In genomic region chr9:102755161-102755560, GRCm38 (mm10) we compare ENCODE assay signal across 19 mouse cellular contexts. TPM values are rescaled to one million over a fixed set of nuclear protein-coding genes. Genes with fewer than 3 reads are reported as not detected.
A peak's percentile ranks its signal among the peaks of the same experiment; 100 is the strongest.
DNase-seq lines count a peak whose midpoint lies in the region; ATAC-seq and TF ChIP-seq lines count a peak whose summit lies in the region.
"Had no signal": no experiment of that assay in that cellular context is flagged by ENCODE, and none has a peak within 500 bp of the region (broad histone marks: within the 10 kb centered on the region; RNA-seq: fewer than 3 reads in every experiment).

No protein-coding gene starts in this region.

- H3K36me3 ChIP-seq in midbrain, embryonic 11.5 days (ENCODE audit: control insufficient read depth, insufficient read depth, low read length), result no peaks in the 10 kb centered on the region
- H3K36me3 ChIP-seq in midbrain, embryonic 10.5 days, result no peaks in the 10 kb centered on the region
- H3K36me3 ChIP-seq in intestine, embryonic 16.5 days (ENCODE audit: control insufficient read depth, insufficient read depth, low read length), result no peaks in the 10 kb centered on the region
- H3K36me3 ChIP-seq: embryonic facial prominence, embryonic 15.5 days; hindbrain, embryonic 15.5 days; limb, embryonic 12.5 days; neural tube, embryonic 13.5 days had no signal

- TF ChIP-seq CTCF in gastrocnemius, adult 2 months (IDR thresholded peaks at IDR 0.05), result no peak

- intact Hi-C loops in gastrocnemius, adult 2 months (cut with DNase I), result no loop called here

- H3K4me2 ChIP-seq in midbrain, embryonic 11.5 days, result no peak overlapping the region
- no peak overlapping the region for H3K4me2 ChIP-seq in intestine, embryonic 16.5 days (ENCODE audit: low read depth, low read length)
- H3K4me2 ChIP-seq: embryonic facial prominence, embryonic 15.5 days; hindbrain, embryonic 15.5 days; limb, embryonic 12.5 days; neural tube, embryonic 13.5 days had no signal

- ATAC-seq in midbrain, embryonic 11.5 days (ENCODE audit: low FRiP score), result no peak
- no peak for ATAC-seq in intestine, embryonic 16.5 days
- ATAC-seq: CD4-positive, CD25-positive, alpha-beta regulatory T cell, adult 4 months; forebrain, embryonic 14.5 days had no signal

- H3K27me3 ChIP-seq in midbrain, embryonic 11.5 days (ENCODE audit: control insufficient read depth, insufficient read depth, low read length), result no peaks in the 10 kb centered on the region
- H3K27me3 ChIP-seq in midbrain, embryonic 10.5 days (ENCODE audit: low read depth, poor library complexity, severe bottlenecking), result no peaks in the 10 kb centered on the region
- H3K27me3 ChIP-seq in intestine, embryonic 16.5 days (replicated peaks; ENCODE audit: control insufficient read depth, insufficient read depth, low read length), result no peaks in the 10 kb centered on the region
- H3K27me3 ChIP-seq: embryonic facial prominence, embryonic 15.5 days; hindbrain, embryonic 15.5 days; limb, embryonic 12.5 days; neural tube, embryonic 13.5 days had no signal

- H3K4me1 ChIP-seq in midbrain, embryonic 11.5 days (ENCODE audit: control insufficient read depth, insufficient read depth, low read length), result no peaks in the 10 kb centered on the region
- peaks cover 16% of the 10 kb centered on the region for H3K4me1 ChIP-seq in midbrain, embryonic 10.5 days
- peaks cover 23% of the 10 kb centered on the region for H3K4me1 ChIP-seq in intestine, embryonic 16.5 days (ENCODE audit: control insufficient read depth, insufficient read depth, low read length)
- H3K4me1 ChIP-seq: hindbrain, embryonic 15.5 days had no signal

- peak; percentile 57 for DNase-seq in gastrocnemius, adult 2 months
- no peak for DNase-seq in gastrocnemius, adult 8-10 months (ENCODE audit: low spot score in 2 of 2)
- peak; percentile 19 for DNase-seq in midbrain, embryonic 11.5 days (ENCODE audit: low spot score, missing footprints)
- no peak for DNase-seq in midbrain, embryonic 10.5 days (ENCODE audit: low spot score)
- DNase-seq in layer of hippocampus, postnatal 10 days (ENCODE audit: low spot score in 2 of 2), result no peak
- no peak for DNase-seq in spleen, adult 12 weeks (ENCODE audit: low spot score)
- DNase-seq: cerebellum, adult 9-10 months; kidney, adult 9 months; right cerebral cortex, postnatal 4 days; thymus, postnatal 4 days had no signal

- no peak overlapping the region for H3K27ac ChIP-seq in gastrocnemius, adult 2 months
- no peak overlapping the region for H3K27ac ChIP-seq in midbrain, embryonic 11.5 days (ENCODE audit: low read depth, low read length)
- no peak overlapping the region for H3K27ac ChIP-seq in midbrain, embryonic 10.5 days (replicated peaks)
- H3K27ac ChIP-seq in intestine, embryonic 16.5 days (ENCODE audit: low read length), result 0 out of 2 replicates have a peak overlapping the region, but pooled peaks have one; percentile 27
- H3K27ac ChIP-seq: embryonic facial prominence, embryonic 15.5 days; hindbrain, embryonic 15.5 days; limb, embryonic 12.5 days; neural tube, embryonic 13.5 days had no signal

- no peak overlapping the region for H3K9ac ChIP-seq in midbrain, embryonic 11.5 days (ENCODE audit: low read length)
- H3K9ac ChIP-seq in intestine, embryonic 16.5 days (ENCODE audit: low read depth, low read length), result no peak overlapping the region
- H3K9ac ChIP-seq: embryonic facial prominence, embryonic 15.5 days; hindbrain, embryonic 15.5 days; limb, embryonic 12.5 days; neural tube, embryonic 13.5 days had no signal

- 61% methylated on average over 4 of the region's 4 CpGs for WGBS in midbrain, embryonic 11.5 days
- WGBS in midbrain, embryonic 10.5 days, result 75% methylated on average over 4 of the region's 4 CpGs
- 57% methylated on average over 4 of the region's 4 CpGs for WGBS in intestine, embryonic 16.5 days

- H3K4me3 ChIP-seq in gastrocnemius, adult 2 months, result no peak overlapping the region
- H3K4me3 ChIP-seq in midbrain, embryonic 11.5 days (ENCODE audit: low read depth, low read length), result no peak overlapping the region
- H3K4me3 ChIP-seq in midbrain, embryonic 10.5 days, result no peak overlapping the region
- H3K4me3 ChIP-seq in intestine, embryonic 16.5 days (ENCODE audit: low read length), result no peak overlapping the region
- H3K4me3 ChIP-seq: embryonic facial prominence, embryonic 15.5 days; hindbrain, embryonic 15.5 days; limb, embryonic 12.5 days; megakaryocyte, embryonic 14.5 days; neural tube, embryonic 13.5 days had no signal

- no peaks in the 10 kb centered on the region for H3K9me3 ChIP-seq in midbrain, embryonic 11.5 days (ENCODE audit: control insufficient read depth, low read length)
- H3K9me3 ChIP-seq in midbrain, embryonic 10.5 days (replicated peaks), result no peaks in the 10 kb centered on the region
- H3K9me3 ChIP-seq in intestine, embryonic 16.5 days (ENCODE audit: control insufficient read depth, low read length), result no peaks in the 10 kb centered on the region
- H3K9me3 ChIP-seq: embryonic facial prominence, embryonic 15.5 days; hindbrain, embryonic 15.5 days; limb, embryonic 12.5 days; megakaryocyte, embryonic 14.5 days; neural tube, embryonic 13.5 days had no signal

RNA-seq across cellular contexts. Expression of gene Amotl2, which starts 38.7 kb away (rescaled TPM):
- 10 to 100 TPM; 13.7 to 28.5 TPM for total RNA-seq in gastrocnemius, adult 2 months (2021)
- total RNA-seq in gastrocnemius, adult 8-10 months (2022), result 10 to 100 TPM; 12.7 to 17.4 (median 15.0) TPM
- 47.0 and 58.0 TPM in 2 replicates for polyA plus RNA-seq in midbrain, embryonic 11.5 days (2014; fragmentation: Nextera tagmentation; extraction: Ambion mirVana)
- 60.3 and 71.1 TPM in 2 replicates for polyA plus RNA-seq in midbrain, embryonic 10.5 days (2016; fragmentation: Nextera tagmentation; extraction: Ambion mirVana)
- 20.4 and 21.8 TPM in 2 replicates for polyA plus RNA-seq in intestine, embryonic 16.5 days (2015; fragmentation: Nextera tagmentation; extraction: Ambion mirVana)
- total RNA-seq in layer of hippocampus, postnatal 10 days (2021), result 10 to 100 TPM; 18.3 to 20.7 TPM
- total RNA-seq: MEL had no signal
- polyA plus RNA-seq: CD4-positive, CD25-positive, alpha-beta regulatory T cell, adult 4 months had no signal

Comparison
In these comparisons a context has a peak if more than half of its experiments do, and no peak if none do; other contexts are left out.
1. DNase-seq: peak in gastrocnemius, adult 2 months (single experiment) and midbrain, embryonic 11.5 days (single experiment); none in gastrocnemius, adult 8-10 months (0 of 2), midbrain, embryonic 10.5 days (single experiment), layer of hippocampus, postnatal 10 days (0 of 2) and spleen, adult 12 weeks (single experiment).